Mouse (Mus musculus): ENCODE measurements at regions not wholly inside any gene's neighbourhood (a gene's known extent, or its start where the extent isn't known, plus 50 kb on each side); places are given as distances from the start of the nearest gene placed in this dataset.

GRCm38 (mm10) chr6:31207231-31207630 is 191.3 kb upstream of the Mkln1 start:
- ATAC-seq (ENCODE audit: insufficient read depth) (no peak), DNase-seq (ENCODE audit: low read depth in 3 of 3, low spot score in 3 of 3) (no peak)
- Histone ChIP-seq H3K4me2 (ENCODE audit: low read depth) (no peak overlapping the region), H3K27me3 (ENCODE audit: control insufficient read depth, insufficient read depth, low read length) (no peaks in the 10 kb centered on the region), H3K36me3 (replicated peaks; ENCODE audit: control insufficient read depth, insufficient read depth, low read depth) (no peaks in the 10 kb centered on the region), H3K9ac (replicated peaks) (no peak overlapping the region), H3K4me1 (replicated peaks; ENCODE audit: control insufficient read depth in 2 of 2, insufficient read depth in 2 of 2, low read length in 1 of 2) (no peaks in the 10 kb centered on the region), H3K27ac (no peak overlapping the region), H3K4me3 (ENCODE audit: insufficient read depth in 1 of 2, low read depth in 2 of 2, low read length in 2 of 2) (no peak overlapping the region), H3K9me3 (ENCODE audit: control insufficient read depth, low read length) (no peaks in the 10 kb centered on the region)
- TF ChIP-seq CTCF (IDR thresholded peaks at IDR 0.05; ENCODE audit: low read depth) (no peak), EP300 (IDR thresholded peaks at IDR 0.05; ENCODE audit: low read depth) (no peak)
- WGBS (ENCODE audit: insufficient replicate concordance) = 67% methylated on average over 12 of the region's 12 CpGs

- no peak for TF ChIP-seq CTCF (IDR thresholded peaks at IDR 0.05; ENCODE audit: low read depth)
- TF ChIP-seq EP300 (IDR thresholded peaks at IDR 0.05; ENCODE audit: low read depth) = no peak
- no peak overlapping the region for H3K4me2 ChIP-seq (ENCODE audit: low read depth)
- WGBS (ENCODE audit: insufficient replicate concordance) = 67% methylated on average over 6 of the region's 6 CpGs
- no peaks in the 10 kb centered on the region for H3K4me1 ChIP-seq (replicated peaks; ENCODE audit: control insufficient read depth in 2 of 2, insufficient read depth in 2 of 2, low read length in 1 of 2)
- H3K4me3 ChIP-seq (ENCODE audit: insufficient read depth in 1 of 2, low read depth in 2 of 2, low read length in 2 of 2) = no peak overlapping the region
- DNase-seq (ENCODE audit: low read depth in 3 of 3, low spot score in 3 of 3) (no peak), ATAC-seq (ENCODE audit: insufficient read depth) (no peak)
- no peaks in the 10 kb centered on the region for H3K9me3 ChIP-seq (ENCODE audit: control insufficient read depth, low read length)
- H3K27me3 ChIP-seq (ENCODE audit: control insufficient read depth, insufficient read depth, low read length) = no peaks in the 10 kb centered on the region
- H3K9ac ChIP-seq (replicated peaks) = no peak overlapping the region
- H3K36me3 ChIP-seq (replicated peaks; ENCODE audit: control insufficient read depth, insufficient read depth, low read depth) = no peaks in the 10 kb centered on the region
- H3K27ac ChIP-seq = no peak overlapping the region
Observed at GRCm38 (mm10) chr6:31208224-31208623, 190.3 kb upstream of the Mkln1 start.

GRCm38 (mm10) chr6:31209411-31210139 is 189.0 kb upstream of the Mkln1 start:
- Histone ChIP-seq H3K27ac (no peak overlapping the region), H3K4me2 (ENCODE audit: low read depth) (no peak overlapping the region), H3K27me3 (ENCODE audit: control insufficient read depth, insufficient read depth, low read length) (peaks cover 2% of the 10 kb centered on the region; the same call in 1 of the 2 replicates), H3K4me1 (replicated peaks; ENCODE audit: control insufficient read depth in 2 of 2, insufficient read depth in 2 of 2, low read length in 1 of 2) (no peaks in the 10 kb centered on the region), H3K9me3 (ENCODE audit: control insufficient read depth, low read length) (no peaks in the 10 kb centered on the region), H3K9ac (replicated peaks) (no peak overlapping the region), H3K36me3 (replicated peaks; ENCODE audit: control insufficient read depth, insufficient read depth, low read depth) (no peaks in the 10 kb centered on the region), H3K4me3 (ENCODE audit: insufficient read depth in 1 of 2, low read depth in 2 of 2, low read length in 2 of 2) (no peak overlapping the region)
- ATAC-seq (ENCODE audit: insufficient read depth) = no peak
- TF ChIP-seq CTCF (IDR thresholded peaks at IDR 0.05; ENCODE audit: low read depth) (no peak), EP300 (IDR thresholded peaks at IDR 0.05; ENCODE audit: low read depth) (no peak)
- DNase-seq (ENCODE audit: low read depth in 3 of 3, low spot score in 3 of 3) = no peak
- 48% methylated on average over 15 of the region's 15 CpGs for WGBS (ENCODE audit: insufficient replicate concordance)

- no peaks in the 10 kb centered on the region for H3K36me3 ChIP-seq (replicated peaks; ENCODE audit: control insufficient read depth, insufficient read depth, low read depth)
- H3K27me3 ChIP-seq (ENCODE audit: control insufficient read depth, insufficient read depth, low read length) = peaks cover 4% of the 10 kb centered on the region
- no peak overlapping the region for H3K9ac ChIP-seq (replicated peaks)
- no peak for DNase-seq (ENCODE audit: low read depth in 3 of 3, low spot score in 3 of 3)
- no peaks in the 10 kb centered on the region for H3K4me1 ChIP-seq (replicated peaks; ENCODE audit: control insufficient read depth in 2 of 2, insufficient read depth in 2 of 2, low read length in 1 of 2)
- no peaks in the 10 kb centered on the region for H3K9me3 ChIP-seq (ENCODE audit: control insufficient read depth, low read length)
- ATAC-seq (ENCODE audit: insufficient read depth) = no peak
- TF ChIP-seq EP300 (IDR thresholded peaks at IDR 0.05; ENCODE audit: low read depth) (no peak), CTCF (IDR thresholded peaks at IDR 0.05; ENCODE audit: low read depth) (no peak)
- H3K27ac ChIP-seq = no peak overlapping the region
- 52% methylated on average over 7 of the region's 7 CpGs for WGBS (ENCODE audit: insufficient replicate concordance)
- H3K4me2 ChIP-seq (ENCODE audit: low read depth) = no peak overlapping the region
- no peak overlapping the region for H3K4me3 ChIP-seq (ENCODE audit: insufficient read depth in 1 of 2, low read depth in 2 of 2, low read length in 2 of 2)
Observed at GRCm38 (mm10) chr6:31210209-31210714, 188.3 kb upstream of the Mkln1 start.

GRCm38 (mm10) chr6:31211091-31211490 is 187.4 kb upstream of the Mkln1 start:
- ATAC-seq (ENCODE audit: insufficient read depth) (no peak), DNase-seq (ENCODE audit: low read depth in 3 of 3, low spot score in 3 of 3) (no peak)
- Histone ChIP-seq H3K9ac (replicated peaks) (no peak overlapping the region), H3K27ac (no peak overlapping the region), H3K36me3 (replicated peaks; ENCODE audit: control insufficient read depth, insufficient read depth, low read depth) (no peaks in the 10 kb centered on the region), H3K4me3 (ENCODE audit: insufficient read depth in 1 of 2, low read depth in 2 of 2, low read length in 2 of 2) (no peak overlapping the region), H3K27me3 (ENCODE audit: control insufficient read depth, insufficient read depth, low read length) (peaks cover 12% of the 10 kb centered on the region), H3K9me3 (ENCODE audit: control insufficient read depth, low read length) (no peaks in the 10 kb centered on the region), H3K4me2 (ENCODE audit: low read depth) (no peak overlapping the region), H3K4me1 (replicated peaks; ENCODE audit: control insufficient read depth in 2 of 2, insufficient read depth in 2 of 2, low read length in 1 of 2) (no peaks in the 10 kb centered on the region)
- WGBS (ENCODE audit: insufficient replicate concordance) = 54% methylated on average over 4 of the region's 4 CpGs
- no peak for TF ChIP-seq CTCF (IDR thresholded peaks at IDR 0.05; ENCODE audit: low read depth)
- TF ChIP-seq EP300 (IDR thresholded peaks at IDR 0.05; ENCODE audit: low read depth) = no peak

All from liver, embryonic 14.5 days (tissue).